Mouse (Mus musculus): Measurements from ENCODE around the gene Glis3. TPM values are rescaled to one million over a fixed set of nuclear protein-coding genes. Genes with fewer than 3 reads are reported as not detected.

The Glis3 gene
- total RNA-seq, 4 experiments from 2014 or later, result 0.56 to 0.85 (median 0.75) TPM

- DNase-seq (ENCODE audit: low spot score in 2 of 2), result no peak
Measured at GRCm38 (mm10) chr19:28266850-28267249, 413.0 kb downstream of the Glis3 start.

GRCm38 (mm10) chr19:28265776-28266175 lies 414.1 kb downstream of the Glis3 start:
- no peak for DNase-seq (ENCODE audit: low spot score in 2 of 2)

- no peak for DNase-seq (ENCODE audit: low spot score in 2 of 2)
Measured at GRCm38 (mm10) chr19:28258907-28259675, 420.8 kb downstream of the Glis3 start.

DNA sequence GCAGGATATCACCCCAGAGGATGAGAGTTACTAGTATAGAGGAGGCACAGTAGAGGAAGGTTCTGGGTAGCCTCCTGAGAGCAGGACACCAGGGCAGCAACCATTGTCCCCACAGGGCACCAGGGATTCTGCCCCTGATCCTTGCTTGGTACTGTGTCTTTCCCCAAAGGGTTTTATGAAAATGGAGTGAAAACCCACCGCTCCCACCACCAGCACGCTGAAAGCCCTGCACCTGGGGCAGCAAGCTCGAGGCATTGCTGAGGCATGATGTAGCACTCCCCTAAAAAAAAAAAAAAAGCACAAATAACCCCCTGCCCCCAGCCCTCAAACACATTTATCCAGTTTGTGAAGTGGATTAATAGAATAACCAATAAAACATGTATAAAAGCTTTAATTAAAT lies 421.4 kb downstream of the Glis3 start:
- DNase-seq (ENCODE audit: low spot score in 2 of 2), result no peak

GRCm38 (mm10) chr19:28247345-28247744 lies 432.5 kb downstream of the Glis3 start:
- DNase-seq (ENCODE audit: low spot score in 2 of 2), result no peak

DNA sequence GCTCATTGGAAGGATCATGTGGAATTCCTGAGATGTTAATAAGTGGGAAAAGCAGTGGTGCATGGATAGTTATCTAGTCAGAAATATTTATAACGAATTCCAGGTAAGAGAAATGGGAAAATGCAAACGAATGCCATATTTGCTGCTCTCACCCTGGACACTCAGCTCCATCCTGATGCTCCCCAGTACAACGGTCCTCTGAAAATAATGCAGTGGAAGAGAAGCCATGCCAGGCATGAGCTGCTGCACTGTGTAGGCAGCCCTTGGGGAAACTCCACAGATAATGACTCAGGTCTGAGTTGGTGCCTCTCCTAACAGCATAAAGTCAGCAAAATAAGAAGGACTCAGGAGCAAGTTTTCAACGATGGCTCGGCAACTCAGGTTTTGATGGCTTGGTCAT lies 433.7 kb downstream of the Glis3 start:
- no peak for DNase-seq (ENCODE audit: low spot score in 2 of 2)

DNA sequence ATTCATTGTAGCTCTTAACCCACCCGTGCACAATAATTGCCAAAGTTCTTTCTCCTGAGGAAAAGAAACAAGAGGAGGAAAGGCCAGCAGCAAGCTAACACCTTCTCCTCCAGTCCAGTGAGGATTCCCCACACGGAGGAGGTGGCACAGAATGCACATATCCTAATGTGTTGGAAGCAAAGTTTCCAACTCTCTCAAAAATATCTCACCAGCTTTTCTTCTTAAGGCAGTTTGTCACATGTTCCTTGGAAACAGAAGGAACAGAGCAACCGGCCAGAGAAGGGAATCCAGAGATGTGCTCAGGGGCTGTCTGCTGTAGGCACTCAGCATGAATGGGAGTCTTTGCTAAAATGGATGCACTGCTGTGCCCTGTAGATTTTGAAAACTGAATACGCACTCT lies 441.8 kb downstream of the Glis3 start:
- no peak for DNase-seq (ENCODE audit: low spot score in 2 of 2)

- no peak for DNase-seq (ENCODE audit: low spot score in 2 of 2)
Measured at GRCm38 (mm10) chr19:28237621-28238020, 442.3 kb downstream of the Glis3 start.

- no peak for DNase-seq (ENCODE audit: low spot score in 2 of 2)
Measured at GRCm38 (mm10) chr19:28235571-28235970, 444.3 kb downstream of the Glis3 start.

DNA sequence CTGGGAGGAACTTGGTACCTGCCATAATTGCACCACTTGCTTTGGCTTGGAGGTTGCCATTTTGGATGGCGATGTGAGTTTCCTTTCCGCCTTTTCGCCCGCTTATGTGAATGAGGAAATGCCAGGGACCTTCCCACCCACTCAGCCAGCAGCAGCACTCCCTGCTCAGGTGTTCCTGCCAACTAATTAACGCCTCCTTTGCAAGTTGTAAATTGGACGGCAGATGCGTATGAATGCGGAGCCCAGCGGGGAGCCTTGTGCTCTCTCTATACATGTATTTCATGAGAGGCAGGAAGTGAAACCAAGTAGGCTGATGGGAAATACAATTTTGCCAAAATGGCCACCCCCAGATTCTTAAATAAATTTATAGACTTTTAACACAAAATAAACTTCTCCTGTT lies 444.8 kb downstream of the Glis3 start:
- DNase-seq (ENCODE audit: low spot score in 2 of 2), result no peak

GRCm38 (mm10) chr19:28234676-28235075 lies 445.2 kb downstream of the Glis3 start:
- no peak for DNase-seq (ENCODE audit: low spot score in 2 of 2)

DNA sequence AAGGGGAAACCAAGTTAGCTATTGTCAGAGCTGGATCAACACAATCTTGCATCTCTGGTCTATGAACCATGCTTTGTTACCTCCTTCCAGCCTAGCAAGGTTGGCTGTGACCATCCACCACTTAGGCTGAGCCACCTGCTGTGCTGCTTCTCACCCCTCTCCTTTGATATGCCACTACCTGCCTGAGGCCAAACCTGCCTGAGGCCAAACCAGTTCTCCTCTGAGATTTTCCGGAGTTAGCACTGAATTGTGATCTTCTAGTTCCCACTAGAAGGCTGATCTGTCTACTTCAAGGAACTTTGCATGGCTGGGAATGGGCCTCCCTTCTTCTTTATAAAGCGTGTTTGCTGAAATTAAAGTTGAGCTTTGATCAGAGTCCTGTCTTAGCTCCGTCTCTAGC lies 448.4 kb downstream of the Glis3 start:
- no peak for DNase-seq (ENCODE audit: low spot score in 2 of 2)

GRCm38 (mm10) chr19:28227526-28227925 lies 452.4 kb downstream of the Glis3 start:
- no peak for DNase-seq (ENCODE audit: low spot score in 2 of 2)

DNA sequence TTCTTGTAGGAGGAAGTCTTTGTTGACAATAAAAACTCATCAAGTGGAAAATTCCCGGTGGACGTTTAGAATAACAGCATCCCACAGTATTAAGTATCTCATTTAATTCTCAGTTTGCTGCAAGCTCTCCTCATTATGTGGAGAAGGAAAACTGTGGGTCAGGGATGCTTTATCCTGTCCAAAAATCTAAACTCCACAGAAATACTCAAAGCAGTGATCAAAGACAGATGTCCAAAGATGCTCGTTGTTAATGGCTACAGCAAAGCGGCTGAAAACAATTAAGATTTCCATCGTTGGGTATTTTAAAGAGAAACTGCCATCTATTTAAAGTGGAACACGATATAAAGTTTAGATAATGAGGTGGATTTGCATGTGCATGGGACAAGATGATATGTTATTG lies 454.2 kb downstream of the Glis3 start:
- DNase-seq (ENCODE audit: low spot score in 2 of 2), result no peak

DNA sequence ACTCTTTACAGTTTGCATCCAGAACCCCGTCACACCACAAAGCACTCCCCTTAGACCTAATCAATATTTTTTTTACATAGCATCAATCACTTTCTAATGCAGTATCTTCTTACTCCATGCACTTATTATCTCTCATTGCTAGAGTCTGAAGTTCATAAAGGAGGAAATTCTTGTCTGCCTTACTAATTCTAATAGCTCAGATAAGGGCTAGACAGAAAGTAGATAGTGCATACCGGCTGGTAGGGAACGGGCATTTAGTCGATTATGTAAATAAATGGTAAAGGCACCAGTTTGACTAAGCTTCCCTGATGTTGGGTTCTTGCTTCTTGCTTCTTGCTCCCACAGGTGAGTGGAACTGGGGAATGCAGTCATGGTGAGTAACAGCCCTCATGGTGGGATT lies 468.2 kb downstream of the Glis3 start:
- DNase-seq (ENCODE audit: low spot score in 2 of 2), result no peak

Other genes starting within 250 kb of the Glis3 start
- gene Slc1a1, start 155.0 kb upstream of the Glis3 start, total RNA-seq (2022), result 1 to 10 TPM; 2.3 to 2.9 (median 2.6) TPM

Data from gastrocnemius, adult 8-10 months (tissue).